Mouse (Mus musculus) adrenal gland, postnatal 36 days (tissue): ENCODE results near the gene Pde4c. TPM values are rescaled to one million over a fixed set of nuclear protein-coding genes. Genes with fewer than 3 reads are reported as not detected.
A peak's percentile ranks its signal among the peaks of the same experiment; 100 is the strongest.

Source experiments
- DNase-seq, 2 experiments: peaks; one replicate each; pipeline ENCODE4 v3.0.0; 2021; ENCODE audit warnings: mixed read lengths in 1 of 2
- total RNA-seq, 2 experiments: library from RNA; stranded (reverse); gene quantifications; 2 replicates each; pipeline ENCODE4 v1.2.3; 2021

Gene Pde4c
- total RNA-seq, 2 experiments from 2014 or later = 0.33 to 1.2 TPM

GRCm38 (mm10) chr8:70766571-70767440 is 43.3 kb downstream of the Pde4c start:
- DNase-seq = peak; percentile 73 to 82

DNA sequence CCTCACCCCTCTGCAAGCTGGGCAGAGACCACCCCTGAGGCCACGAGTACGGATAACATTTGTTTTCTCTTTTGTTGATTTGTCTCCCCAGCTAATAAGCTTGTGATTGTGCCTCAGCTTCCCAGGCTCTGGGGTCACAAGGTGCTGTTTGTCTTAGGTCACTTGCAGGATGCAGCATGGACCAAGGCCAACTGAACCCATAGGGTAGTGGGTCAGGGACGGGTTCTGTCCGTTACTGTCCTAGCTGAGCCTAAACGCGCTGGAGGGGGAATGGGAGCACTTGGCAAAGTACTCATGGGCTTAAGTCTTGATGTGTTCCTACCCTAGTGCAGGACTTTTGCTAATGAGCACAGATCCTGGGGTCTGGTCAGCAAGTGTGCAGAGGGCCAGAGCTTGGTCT is 44.0 kb downstream of the Pde4c start:
- no peak for DNase-seq

GRCm38 (mm10) chr8:70768231-70768776 is 44.8 kb downstream of the Pde4c start:
- DNase-seq = no peak

GRCm38 (mm10) chr8:70768956-70769355 is 45.4 kb downstream of the Pde4c start:
- no peak for DNase-seq

GRCm38 (mm10) chr8:70769359-70769758 is 45.8 kb downstream of the Pde4c start:
- DNase-seq = peak; percentile 97 to 99

- DNase-seq = no peak
Measured at GRCm38 (mm10) chr8:70769858-70770257, 46.3 kb downstream of the Pde4c start.

GRCm38 (mm10) chr8:70770748-70771147 is 47.2 kb downstream of the Pde4c start:
- no peak for DNase-seq

DNA sequence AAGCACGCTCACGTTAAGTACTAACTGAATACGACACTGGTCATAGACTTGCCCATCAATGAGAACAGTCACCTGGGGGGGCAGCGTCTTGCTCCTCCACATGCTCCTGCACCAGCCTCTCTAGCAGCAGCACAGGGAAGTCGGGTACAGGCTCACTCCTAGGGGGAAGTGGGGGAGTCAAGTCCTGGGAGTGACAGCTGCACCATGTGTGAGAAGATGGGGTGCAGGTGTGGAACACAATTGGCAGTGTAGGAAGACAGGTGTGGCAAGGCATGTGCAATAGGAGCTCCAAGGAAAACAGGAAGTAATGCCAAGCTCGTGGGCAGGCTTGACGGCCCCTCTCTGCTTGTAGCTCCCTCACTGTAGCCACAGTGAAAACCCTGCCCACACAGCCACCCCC is 47.7 kb downstream of the Pde4c start:
- DNase-seq = no peak

DNA sequence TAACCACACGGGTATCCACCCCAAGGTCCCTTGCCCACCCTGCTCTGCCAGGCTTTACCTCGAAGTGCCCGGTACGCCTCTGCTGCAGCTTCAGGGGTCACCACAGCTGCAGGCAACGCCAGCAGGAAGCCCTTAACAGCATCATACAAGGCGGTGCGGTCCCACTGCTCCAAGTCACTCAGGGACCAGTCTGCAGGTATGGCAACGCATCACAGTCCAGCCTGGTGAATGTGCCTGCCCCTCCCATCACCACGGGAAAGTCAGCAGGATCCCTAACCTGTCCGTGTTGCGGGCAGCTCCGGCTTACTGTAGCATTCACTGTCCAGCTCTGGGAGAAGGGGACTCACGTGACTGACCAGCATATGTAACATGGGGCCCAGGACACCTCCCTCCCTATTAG is 48.6 kb downstream of the Pde4c start:
- DNase-seq = no peak

- DNase-seq = no peak
Measured at GRCm38 (mm10) chr8:70772890-70773289, 49.4 kb downstream of the Pde4c start.

GRCm38 (mm10) chr8:70773410-70773809 is 49.9 kb downstream of the Pde4c start:
- peak in 1 of 2 experiments; percentile 2 for DNase-seq

DNA sequence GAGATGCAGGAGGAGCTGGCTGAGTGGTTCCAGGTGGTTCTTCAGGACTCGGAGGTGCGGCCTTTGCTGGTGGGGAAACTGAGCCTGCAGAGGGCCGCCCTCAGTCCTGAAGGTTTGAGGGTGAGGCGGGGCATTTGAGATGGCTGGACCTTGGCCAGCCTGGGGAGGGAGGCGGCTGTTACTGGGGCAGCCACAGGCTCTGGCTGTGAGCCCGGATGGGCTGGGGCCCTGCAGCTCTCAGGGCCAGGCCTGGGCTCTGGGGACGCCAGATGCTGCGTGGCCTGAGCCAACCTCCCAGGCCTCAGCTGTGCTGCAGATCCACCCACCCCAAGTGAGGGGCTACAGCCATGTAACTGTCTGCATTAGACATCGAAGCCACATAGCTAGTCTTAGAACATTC is 50.3 kb downstream of the Pde4c start:
- peak; percentile 86 to 90 for DNase-seq

DNA sequence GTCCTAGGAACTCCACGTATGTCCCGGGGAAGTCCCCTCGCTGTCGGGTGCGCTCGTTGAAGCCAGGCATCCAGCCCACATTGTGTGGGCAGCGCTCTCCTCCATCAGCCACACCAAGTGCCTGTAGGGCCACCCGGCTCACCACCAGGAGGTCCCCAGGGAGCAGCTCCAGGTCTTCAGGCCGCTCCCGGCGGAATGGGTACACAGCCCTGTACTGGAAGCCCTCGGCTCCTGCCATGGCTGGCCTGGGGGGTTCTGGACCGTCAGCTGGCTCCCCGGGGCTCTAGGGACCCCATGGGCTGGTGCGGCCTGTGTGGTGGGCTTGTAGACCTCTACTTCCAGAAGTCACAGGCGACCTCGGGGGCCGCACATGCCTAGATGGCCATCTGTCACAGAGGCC is 51.2 kb downstream of the Pde4c start:
- no peak for DNase-seq

- DNase-seq = no peak
Measured at GRCm38 (mm10) chr8:70775227-70775626, 51.7 kb downstream of the Pde4c start.

DNA sequence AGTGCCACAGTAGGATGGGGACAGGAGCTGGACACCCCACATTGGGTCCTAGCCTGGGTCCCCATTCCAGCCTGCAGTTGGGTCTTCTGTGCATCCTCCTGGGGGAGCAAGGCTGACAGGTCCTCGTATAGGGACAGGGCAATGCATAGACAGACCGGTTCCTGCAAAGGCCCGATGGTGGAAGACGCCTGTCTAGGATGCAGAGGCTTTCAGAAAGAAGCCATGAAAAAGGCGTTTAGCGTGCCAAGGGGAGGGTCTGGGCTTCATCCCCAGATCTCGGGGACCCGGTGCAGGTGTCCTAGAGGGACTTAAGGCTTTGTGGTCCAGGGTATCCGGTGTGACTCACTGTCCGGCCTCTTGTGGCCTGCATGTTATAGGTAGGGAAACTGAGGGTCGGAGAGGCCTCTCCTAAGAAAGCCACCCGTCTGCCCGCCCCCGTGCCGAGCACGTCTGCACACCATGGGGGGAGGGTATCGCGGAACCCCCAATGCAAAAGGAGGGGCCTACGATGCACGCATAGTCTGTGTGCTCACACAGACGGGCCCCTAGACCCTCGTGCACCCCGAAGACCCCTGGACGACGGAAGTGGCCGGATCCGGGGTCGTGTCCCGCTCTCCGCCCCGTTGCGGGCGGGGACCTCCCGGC is 52.5 kb downstream of the Pde4c start:
- peak in 1 of 2 experiments; percentile 57 for DNase-seq

DNA sequence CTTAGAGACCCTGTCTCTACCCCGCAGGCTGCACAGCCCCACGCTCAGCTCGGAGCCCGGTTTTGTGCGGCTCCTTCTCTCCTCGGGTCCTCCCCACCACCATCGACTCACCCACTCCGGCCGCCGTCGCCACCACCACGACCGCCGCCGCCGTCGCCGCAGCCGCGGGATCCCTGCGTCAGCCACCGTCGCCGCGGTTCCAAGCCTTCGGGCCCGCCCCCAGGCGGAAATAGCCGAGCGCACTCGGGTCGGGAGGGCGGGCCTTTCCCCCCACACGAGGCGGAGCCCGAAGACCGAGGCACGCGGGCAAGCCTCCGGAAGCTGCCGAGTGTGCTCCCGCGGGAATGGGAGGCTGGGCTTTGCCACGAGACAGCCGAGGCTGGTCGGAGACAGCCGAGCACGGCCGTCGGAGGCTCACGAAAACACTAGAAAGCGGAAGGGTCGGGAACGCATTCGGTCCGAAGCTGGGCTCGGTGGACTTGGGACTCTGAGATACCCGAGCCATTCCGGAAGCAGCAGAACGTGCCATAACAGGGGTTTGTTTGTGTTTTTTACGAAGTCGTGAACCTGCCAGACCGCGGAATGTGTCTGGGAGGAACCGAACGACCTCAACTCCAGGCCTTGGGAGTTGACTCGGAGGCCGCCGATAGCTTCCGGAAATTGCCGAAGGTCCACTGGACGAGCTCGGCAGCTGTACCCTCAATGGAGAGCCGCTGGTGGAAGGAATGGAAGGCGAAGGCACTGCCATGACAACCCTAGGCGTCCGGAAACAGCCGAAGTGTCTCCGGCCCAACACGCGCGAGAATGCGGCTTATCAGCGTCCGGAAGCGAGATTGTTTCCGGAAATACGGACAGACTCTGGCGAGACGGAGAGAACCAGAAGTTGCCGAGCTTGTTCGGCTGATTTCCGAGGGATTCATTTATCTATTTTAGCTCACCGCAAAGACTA is 53.2 kb downstream of the Pde4c start, which contains the start of gene Pik3r2:
Gene Pik3r2 (minus strand): TSS at position 218 of the 949 bp plus-strand sequence.
- peak; percentile 98 for DNase-seq

- no peak for DNase-seq
Measured at GRCm38 (mm10) chr8:70780093-70780492, 56.6 kb downstream of the Pde4c start.

DNA sequence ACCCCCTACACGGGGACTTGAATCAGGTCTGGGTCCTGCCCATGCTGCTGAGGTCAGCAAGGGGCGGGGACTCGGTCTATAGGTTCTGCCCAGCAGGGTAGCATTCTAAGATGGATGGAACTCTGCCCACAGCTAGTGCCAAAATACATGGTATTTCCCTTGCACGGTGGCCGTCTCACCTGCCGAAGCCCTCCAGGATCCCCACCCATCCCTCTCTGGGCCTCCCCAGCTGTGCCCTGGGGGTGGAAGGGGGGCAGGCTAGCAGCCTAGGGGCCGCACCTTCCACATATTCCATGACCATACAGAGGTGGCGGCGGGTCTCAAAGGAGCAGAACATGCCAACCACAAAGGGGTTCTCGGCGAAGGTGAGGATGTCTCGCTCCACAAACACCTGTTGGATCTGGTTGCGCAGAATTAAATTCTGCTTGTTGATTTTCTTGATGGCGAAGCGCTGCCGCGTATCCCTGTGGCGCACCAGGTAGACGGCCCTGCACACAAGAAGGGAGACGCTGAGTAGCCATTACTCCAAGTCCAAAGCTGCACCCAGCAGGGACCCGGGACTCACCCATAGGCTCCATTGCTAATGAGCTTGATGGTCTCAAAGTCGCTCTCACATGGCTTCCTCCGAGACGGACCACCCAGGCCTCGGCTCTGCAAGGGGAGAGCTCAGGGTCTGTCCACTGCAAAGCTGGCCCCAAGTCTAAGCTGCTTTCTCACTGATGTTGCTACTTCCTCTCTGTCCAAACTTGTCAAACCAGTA is 63.0 kb downstream of the Pde4c start:
- no peak for DNase-seq

GRCm38 (mm10) chr8:70787051-70787445 is 63.5 kb downstream of the Pde4c start:
- DNase-seq = no peak

GRCm38 (mm10) chr8:70787941-70788667 is 64.6 kb downstream of the Pde4c start:
- no peak for DNase-seq
